Mouse (Mus musculus) mouse embryonic stem cell (cell line): ENCODE results near the gene Gm28305.

Experiments used
- in situ Hi-C, 2 experiments: fragments of 300-500 bp; cut with MboI; formaldehyde crosslinking; loops; 1 replicate in 1 of 2; 3 replicates in 1 of 2; pipeline ENCODE4 v1.14.3; 2019 to 2020; ENCODE audit warnings: low sequenced_read_pairs in 2 of 2, low pct_unique_long_range_greater_than_20kb in 1 of 2, mixed read lengths in 1 of 2; ENCODE audit not compliant: unreplicated experiment in 1 of 2

Gm28305 gene

GRCm38 (mm10) chr9:104063244-104063961 lies 22.9 kb downstream of the Gm28305 start, which contains the start of gene Acad11:
Gene Acad11, plus strand, starts transcription at chr9:104063377.
- in situ Hi-C loops = no loop called here

- in situ Hi-C loops = no loop called here
Measured at GRCm38 (mm10) chr9:104064571-104064970, 24.1 kb downstream of the Gm28305 start.

- in situ Hi-C loops = no loop called here
Measured at GRCm38 (mm10) chr9:104070241-104070640, 29.8 kb downstream of the Gm28305 start.

GRCm38 (mm10) chr9:104070863-104071604 lies 30.6 kb downstream of the Gm28305 start:
- in situ Hi-C loops = no loop called here

- in situ Hi-C loops = no loop called here
Measured at GRCm38 (mm10) chr9:104075808-104076207, 35.3 kb downstream of the Gm28305 start.

- in situ Hi-C loops = no loop called here
Measured at GRCm38 (mm10) chr9:104078780-104079179, 38.3 kb downstream of the Gm28305 start.

GRCm38 (mm10) chr9:104079379-104079778 lies 38.9 kb downstream of the Gm28305 start:
- in situ Hi-C loops = no loop called here

- in situ Hi-C loops = no loop called here
Measured at GRCm38 (mm10) chr9:104080038-104080437, 39.6 kb downstream of the Gm28305 start.

- in situ Hi-C loops = no loop called here
Measured at GRCm38 (mm10) chr9:104085730-104086429, 45.4 kb downstream of the Gm28305 start.

- in situ Hi-C loops = no loop called here
Measured at GRCm38 (mm10) chr9:104088555-104088954, 48.1 kb downstream of the Gm28305 start.

- in situ Hi-C loops = no loop called here
Measured at GRCm38 (mm10) chr9:104092945-104093344, 52.5 kb downstream of the Gm28305 start.

GRCm38 (mm10) chr9:104098256-104098655 lies 57.8 kb downstream of the Gm28305 start:
- in situ Hi-C loops = no loop called here

GRCm38 (mm10) chr9:104099060-104099459 lies 58.6 kb downstream of the Gm28305 start:
- in situ Hi-C loops = no loop called here

GRCm38 (mm10) chr9:104100822-104101221 lies 60.4 kb downstream of the Gm28305 start:
- in situ Hi-C loops = no loop called here

GRCm38 (mm10) chr9:104101458-104101857 lies 61.0 kb downstream of the Gm28305 start:
- in situ Hi-C loops = no loop called here

GRCm38 (mm10) chr9:104102301-104102700 lies 61.8 kb downstream of the Gm28305 start:
- in situ Hi-C loops = no loop called here

GRCm38 (mm10) chr9:104102901-104103300 lies 62.4 kb downstream of the Gm28305 start:
- in situ Hi-C loops = no loop called here

- in situ Hi-C loops = no loop called here
Measured at GRCm38 (mm10) chr9:104104986-104105385, 64.5 kb downstream of the Gm28305 start.

- in situ Hi-C loops = no loop called here
Measured at GRCm38 (mm10) chr9:104106930-104107329, 66.5 kb downstream of the Gm28305 start.
